Mouse (Mus musculus) stomach, postnatal 0 days (tissue): ENCODE results near the gene Smarcad1.

Experiments used
- CTCF ChIP-seq: IDR thresholded peaks from 2 replicates; pipeline ENCODE4 v1.5.1; 2016; ENCODE audit warnings: antibody characterized with exemption, low read depth, mild to moderate bottlenecking, moderate library complexity
- EP300 ChIP-seq: optimal IDR thresholded peaks from 2 replicates; pipeline ENCODE3; 2016; ENCODE audit warnings: antibody characterized with exemption

- TF ChIP-seq CTCF (peak; percentile 10; the same call in 1 of the 2 replicates), EP300 (no peak)
These were observed at the start of gene Smarcad1 for GRCm38 (mm10) chr6:65042491-65043171.
